Mouse (Mus musculus) MEL (cell line): ENCODE data around the gene Phkg2. TPM values are rescaled to one million over a fixed set of nuclear protein-coding genes. Genes with fewer than 3 reads are reported as not detected.

Experiments
- DNase-seq: peaks from one replicate; pipeline ENCODE4 v3.0.0; 2011; ENCODE audit warnings: low read depth, low spot score
- H3K27ac ChIP-seq: 2 replicates; pipeline ENCODE4 v1.5.1; 2012; ENCODE audit warnings: low read depth, mild to moderate bottlenecking, control low read depth, low read length, moderate library complexity; ENCODE audit not compliant: control insufficient read depth
- H3K27me3 ChIP-seq, 2 experiments: fragments of 150-350 bp in 1 of 2; sonication (generic) in 1 of 2; 2 replicates each; pipeline ENCODE4 v1.6.1; 2012; ENCODE audit warnings: low read length in 2 of 2, mild to moderate bottlenecking in 2 of 2, improper control_type of control experiment in 1 of 2, moderate library complexity in 1 of 2; ENCODE audit not compliant: insufficient read depth in 2 of 2, control insufficient read depth in 1 of 2
- H3K36me3 ChIP-seq, 2 experiments: 2 replicates each; pipeline ENCODE4 v1.6.1; 2012 to 2014; ENCODE audit warnings: low read length in 2 of 2, improper control_type of control experiment in 1 of 2, inconsistent platforms in 1 of 2, mild to moderate bottlenecking in 1 of 2; ENCODE audit not compliant: insufficient read depth in 2 of 2, control insufficient read depth in 1 of 2
- H3K4me1 ChIP-seq, 2 experiments: fragments of 150-350 bp in 1 of 2; sonication (generic) in 1 of 2; 2 replicates each; pipeline ENCODE4 v1.6.1; 2012; ENCODE audit warnings: low read length in 2 of 2, improper control_type of control experiment in 1 of 2, mild to moderate bottlenecking in 1 of 2; ENCODE audit not compliant: insufficient read depth in 2 of 2, control insufficient read depth in 1 of 2
- H3K4me3 ChIP-seq, 2 experiments: fragments of 150-350 bp in 1 of 2; sonication (generic) in 1 of 2; 2 replicates each; pipeline ENCODE4 v1.5.1; 2012; ENCODE audit warnings: low read depth in 2 of 2, low read length in 2 of 2, mild to moderate bottlenecking in 2 of 2, moderate library complexity in 2 of 2, control low read depth in 1 of 2, improper control_type of control experiment in 1 of 2; ENCODE audit not compliant: control insufficient read depth in 1 of 2, insufficient read depth in 1 of 2
- H3K79me2 ChIP-seq: 2 replicates; pipeline ENCODE4 v1.6.1; 2012; ENCODE audit warnings: mild to moderate bottlenecking, low read length, moderate library complexity; ENCODE audit not compliant: control insufficient read depth, poor library complexity, insufficient read depth
- H3K9ac ChIP-seq: 2 replicates; pipeline ENCODE4 v1.6.1; 2012; ENCODE audit warnings: low read depth, mild to moderate bottlenecking, control low read depth, low read length, moderate library complexity; ENCODE audit not compliant: control insufficient read depth, poor library complexity, severe bottlenecking
- H3K9me3 ChIP-seq: fragments of 150-350 bp; sonication (generic); replicated peaks from 2 replicates; pipeline ENCODE4 v1.6.1; 2012; ENCODE audit warnings: mild to moderate bottlenecking, low read length, improper control_type of control experiment, moderate library complexity; ENCODE audit not compliant: insufficient read depth
- CHD1 ChIP-seq: IDR thresholded peaks from 2 replicates; pipeline ENCODE4 v1.6.1; 2012; ENCODE audit warnings: low read depth, mild to moderate bottlenecking, inconsistent platforms, low read length, improper control_type of control experiment
- CTCF ChIP-seq, 3 experiments: IDR thresholded peaks in 2 of 3; conservative IDR thresholded peaks in 1 of 3; 2 replicates each; pipeline ENCODE4 v1.5.1; 2011 to 2012; ENCODE audit warnings: low read length in 3 of 3, low read depth in 2 of 3, mild to moderate bottlenecking in 2 of 3, improper control_type of control experiment in 1 of 3, inconsistent platforms in 1 of 3, mixed read lengths in 1 of 3, moderate library complexity in 1 of 3; ENCODE audit not compliant: control insufficient read depth in 1 of 3, insufficient read depth in 1 of 3, poor library complexity in 1 of 3, severe bottlenecking in 1 of 3
- ETS1 ChIP-seq: IDR thresholded peaks from 2 replicates; pipeline ENCODE4 v1.6.1; 2012; ENCODE audit warnings: low read depth, mild to moderate bottlenecking, inconsistent platforms, low read length, improper control_type of control experiment, moderate library complexity
- GABPA ChIP-seq: IDR thresholded peaks from 2 replicates; pipeline ENCODE4 v1.6.1; 2012; ENCODE audit warnings: low read depth, mild to moderate bottlenecking, inconsistent platforms, low read length, improper control_type of control experiment, moderate library complexity
- HCFC1 ChIP-seq: IDR thresholded peaks from 2 replicates; pipeline ENCODE4 v1.6.1; 2012; ENCODE audit warnings: low read depth, mild to moderate bottlenecking, inconsistent platforms, low read length, improper control_type of control experiment, moderate library complexity
- JUND ChIP-seq: IDR thresholded peaks from 2 replicates; pipeline ENCODE4 v1.6.1; 2011; ENCODE audit warnings: low read depth, mild to moderate bottlenecking, improper control_type of control experiment, low read length
- KAT2A ChIP-seq: conservative IDR thresholded peaks from 2 replicates; pipeline ENCODE4 v1.6.1; 2012; ENCODE audit warnings: low read depth, low read length, improper control_type of control experiment, inconsistent platforms
- MAFK ChIP-seq: IDR thresholded peaks from 2 replicates; pipeline ENCODE4 v1.6.1; 2011; ENCODE audit warnings: low read depth, mild to moderate bottlenecking, low read length, improper control_type of control experiment, borderline replicate concordance
- MAX ChIP-seq: IDR thresholded peaks from 2 replicates; pipeline ENCODE4 v1.6.1; 2011; ENCODE audit warnings: low read length, improper control_type of control experiment
- MAZ ChIP-seq: IDR thresholded peaks from 2 replicates; pipeline ENCODE4 v1.6.1; 2012; ENCODE audit warnings: low read depth, mild to moderate bottlenecking, inconsistent platforms, low read length, improper control_type of control experiment
- MEF2A ChIP-seq: IDR thresholded peaks from 2 replicates; pipeline ENCODE4 v1.6.1; 2014; ENCODE audit warnings: low read depth, mild to moderate bottlenecking, inconsistent platforms, low read length, improper control_type of control experiment; ENCODE audit not compliant: poor library complexity, insufficient replicate concordance, severe bottlenecking; ENCODE audit errors: extremely low read depth
- MXI1 ChIP-seq: IDR thresholded peaks from 2 replicates; pipeline ENCODE4 v1.6.1; 2011; ENCODE audit warnings: mild to moderate bottlenecking, low read depth, low read length, improper control_type of control experiment
- MYB ChIP-seq: IDR thresholded peaks from 2 replicates; pipeline ENCODE4 v1.6.1; 2011; ENCODE audit warnings: mild to moderate bottlenecking, low read depth, low read length, improper control_type of control experiment
- MYC ChIP-seq: IDR thresholded peaks from 2 replicates; pipeline ENCODE4 v1.6.1; 2011; ENCODE audit warnings: low read depth, mild to moderate bottlenecking, low read length, improper control_type of control experiment, moderate library complexity
- NELFE ChIP-seq: IDR thresholded peaks from 2 replicates; pipeline ENCODE4 v1.6.1; 2011; ENCODE audit warnings: low read depth, low read length, improper control_type of control experiment
- POLR2A ChIP-seq, 2 experiments: IDR thresholded peaks; 2 replicates each; pipeline ENCODE4 v1.6.1; 2011 to 2012; ENCODE audit warnings: low read length in 2 of 2, mild to moderate bottlenecking in 2 of 2, control low read depth in 1 of 2, improper control_type of control experiment in 1 of 2, low read depth in 1 of 2, moderate library complexity in 1 of 2; ENCODE audit not compliant: control insufficient read depth in 1 of 2, insufficient read depth in 1 of 2, poor library complexity in 1 of 2
- POLR2AphosphoS5 ChIP-seq: IDR thresholded peaks from 2 replicates; pipeline ENCODE4 v1.6.1; 2012; ENCODE audit warnings: low read depth, borderline replicate concordance, mild to moderate bottlenecking, inconsistent platforms, low read length, moderate library complexity, mixed read lengths
- RCOR1 ChIP-seq: IDR thresholded peaks from 2 replicates; pipeline ENCODE4 v1.6.1; 2012; ENCODE audit warnings: low read depth, mild to moderate bottlenecking, inconsistent platforms, low read length, improper control_type of control experiment
- SIN3A ChIP-seq: IDR thresholded peaks from 2 replicates; pipeline ENCODE4 v1.6.1; 2012; ENCODE audit warnings: low read length, improper control_type of control experiment, inconsistent platforms
- TAL1 ChIP-seq: IDR thresholded peaks from 2 replicates; pipeline ENCODE4 v1.6.1; 2012; ENCODE audit warnings: mild to moderate bottlenecking, inconsistent platforms, low read length, moderate library complexity, mixed read lengths
- TBP ChIP-seq: IDR thresholded peaks from 2 replicates; pipeline ENCODE4 v1.8.0; 2011; ENCODE audit warnings: low read depth, low read length, improper control_type of control experiment
- TCF12 ChIP-seq: IDR thresholded peaks from 2 replicates; pipeline ENCODE4 v1.6.1; 2014; ENCODE audit warnings: low read depth, mild to moderate bottlenecking, inconsistent platforms, low read length, improper control_type of control experiment, moderate library complexity
- USF1 ChIP-seq: IDR thresholded peaks from 2 replicates; pipeline ENCODE4 v1.6.1; 2014; ENCODE audit warnings: low read depth, mild to moderate bottlenecking, inconsistent platforms, low read length, improper control_type of control experiment, moderate library complexity
- USF2 ChIP-seq, 2 experiments: IDR thresholded peaks; 2 replicates each; pipeline ENCODE4 v1.6.1; 2011 to 2012; ENCODE audit warnings: improper control_type of control experiment in 2 of 2, low read length in 2 of 2, borderline replicate concordance in 1 of 2, inconsistent platforms in 1 of 2, low read depth in 1 of 2, mild to moderate bottlenecking in 1 of 2; ENCODE audit not compliant: insufficient read depth in 1 of 2
- ZC3H11A ChIP-seq: IDR thresholded peaks from 2 replicates; pipeline ENCODE4 v1.6.1; 2012; ENCODE audit warnings: low read depth, mild to moderate bottlenecking, inconsistent platforms, low read length, improper control_type of control experiment
- ZKSCAN1 ChIP-seq: IDR thresholded peaks from 2 replicates; pipeline ENCODE4 v1.6.1; 2012; ENCODE audit warnings: low read depth, mild to moderate bottlenecking, inconsistent platforms, low read length, improper control_type of control experiment, moderate library complexity
- polyA plus RNA-seq, 2 experiments: library from polyadenylated mRNA; stranded (reverse) in 1 of 2; unstranded in 1 of 2; fragments of >175 nt in 1 of 2; fragments of >200 nt in 1 of 2; gene quantifications; 2 replicates each; pipeline versions ENCODE4 v1.2.1 to v1.2.4; 2012; ENCODE audit warnings: low replicate concordance in 2 of 2, low read depth in 1 of 2; ENCODE audit not compliant: insufficient read length in 2 of 2, insufficient read depth in 1 of 2, missing spikeins in 1 of 2
- total RNA-seq: library from RNA; depleted of rRNA; stranded (reverse); fragments of 300-350 nt; gene quantifications from 2 replicates; pipeline ENCODE4 v1.2.3, GENCODE M21; 2012

Phkg2 gene
- total and polyA plus RNA-seq, 3 experiments = 23.3 to 70.8 TPM; not detected in 1

DNA sequence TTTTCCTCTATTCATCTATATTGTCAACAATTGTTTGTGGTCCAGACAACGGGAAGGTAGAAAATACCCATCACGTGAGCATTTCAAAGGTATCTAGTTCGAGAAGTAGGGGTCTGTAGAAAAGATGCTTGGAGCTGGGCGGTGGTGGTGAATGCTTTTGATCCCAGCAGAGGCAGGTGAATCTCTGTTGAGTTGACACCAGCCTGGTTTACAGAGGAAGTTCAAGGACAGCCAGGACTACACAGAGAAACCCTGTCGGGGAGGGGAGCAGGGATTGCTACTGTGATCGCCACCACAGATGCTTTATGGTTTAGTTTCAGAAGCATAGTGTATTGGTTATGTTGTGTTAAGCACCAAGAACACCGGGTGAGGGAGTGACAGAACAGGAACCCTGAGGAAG lies 975 bp downstream of the Phkg2 start:
- TF ChIP-seq ETS1 (no peak), MAZ (no peak), SIN3A (no peak), HCFC1 (no peak), USF1 (peak; percentile 46; the same call in 1 of the 2 replicates)
- peak overlapping the region; percentile 80 for H3K9ac ChIP-seq
- peaks cover 0 to 11% of the 10 kb centered on the region in 2 experiments; a peak in 2 of 4 replicates for H3K36me3 ChIP-seq
- H3K79me2 ChIP-seq = peaks cover 16% of the 10 kb centered on the region
- peak; percentile 42 for DNase-seq
- H3K4me1 ChIP-seq = peaks cover 0 to 10% of the 10 kb centered on the region in 2 experiments; a peak in 2 of 4 replicates
- H3K27me3 ChIP-seq = no peaks in the 10 kb centered on the region
- H3K9me3 ChIP-seq = no peaks in the 10 kb centered on the region
- H3K27ac ChIP-seq = no peak overlapping the region; the same call in 1 of the 2 replicates
- H3K4me3 ChIP-seq = peak overlapping the region; percentile 86 to 90

DNA sequence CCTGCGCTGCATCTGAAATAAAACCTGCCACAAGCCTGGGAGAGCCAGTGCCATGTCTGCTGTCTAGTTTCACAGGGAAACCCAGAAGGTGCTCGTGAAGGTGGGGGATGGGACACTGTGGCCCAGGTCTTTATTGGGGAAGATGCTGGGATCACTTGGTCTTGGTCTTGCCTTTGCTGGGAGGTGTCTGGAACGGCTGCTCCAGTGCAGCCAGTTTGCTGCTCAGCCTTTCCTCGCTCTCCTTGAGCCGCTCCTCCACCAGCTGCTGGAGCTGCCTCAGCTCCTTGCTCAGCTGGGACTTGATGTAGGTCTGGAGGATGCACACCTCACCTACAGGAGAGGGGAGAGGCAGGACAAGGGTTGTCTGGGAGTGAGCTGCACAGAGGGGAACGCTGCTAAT lies 10.1 kb downstream of the Phkg2 start:
- Histone ChIP-seq H3K36me3 (peaks cover 0 to 24% of the 10 kb centered on the region in 2 experiments; a peak in 3 of 4 replicates), H3K4me1 (peaks cover 6 to 26% of the 10 kb centered on the region in 2 experiments; a peak in 3 of 4 replicates), H3K27me3 (no peaks in the 10 kb centered on the region), H3K4me3 (no peak overlapping the region), H3K27ac (no peak overlapping the region), H3K9ac (no peak overlapping the region), H3K9me3 (no peaks in the 10 kb centered on the region), H3K79me2 (no peaks in the 10 kb centered on the region)
- DNase-seq = no peak
- TF ChIP-seq MXI1 = no peak
- TF ChIP-seq MAX = no peak
- TF ChIP-seq USF2 (IDR thresholded peaks at IDR 0.05; ENCODE audit: borderline replicate concordance in 1 of 2, insufficient read depth in 1 of 2, low read depth in 1 of 2, low read length in 2 of 2) = no peak
- no peak for TF ChIP-seq MAFK
- no peak for TF ChIP-seq ZC3H11A
- no peak for TF ChIP-seq POLR2A (IDR thresholded peaks at IDR 0.05; ENCODE audit: control insufficient read depth in 1 of 2, insufficient read depth in 1 of 2, low read depth in 1 of 2, low read length in 2 of 2, poor library complexity in 1 of 2)
- no peak for TF ChIP-seq MYC
- no peak for TF ChIP-seq CTCF (IDR thresholded peaks at IDR 0.05 in 2 of 3, conservative IDR thresholded peaks at IDR 0.05 in 1 of 3; ENCODE audit: control insufficient read depth in 1 of 3, insufficient read depth in 1 of 3, low read depth in 2 of 3, low read length in 3 of 3, poor library complexity in 1 of 3, severe bottlenecking in 1 of 3)
- no peak for TF ChIP-seq RCOR1
- TF ChIP-seq CHD1 = no peak
- no peak for TF ChIP-seq MAZ

DNA sequence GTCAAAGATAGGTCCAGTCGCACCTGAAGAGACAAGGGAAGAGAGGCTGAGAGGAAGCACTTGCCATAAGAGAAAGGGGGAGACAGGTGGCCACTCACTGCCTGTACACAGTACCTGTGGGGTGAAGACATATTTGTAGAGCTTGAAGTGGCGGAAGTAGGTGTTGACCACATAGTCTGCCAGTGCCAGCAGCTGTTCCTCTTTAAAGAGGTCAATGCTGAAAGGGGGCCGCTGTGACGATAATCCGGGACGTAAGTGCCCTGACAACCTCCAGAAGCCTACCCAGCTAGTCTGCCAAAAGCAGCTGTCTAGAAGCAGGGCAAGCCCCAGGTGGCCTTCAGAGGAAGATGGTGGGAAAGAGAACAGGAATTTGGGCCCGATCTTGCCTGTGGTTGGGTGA lies 11.9 kb downstream of the Phkg2 start:
- DNase-seq = no peak
- H3K79me2 ChIP-seq = peaks cover 12% of the 10 kb centered on the region
- no peak overlapping the region for H3K4me3 ChIP-seq
- no peaks in the 10 kb centered on the region for H3K9me3 ChIP-seq
- peaks cover 0 to 30% of the 10 kb centered on the region in 2 experiments; a peak in 2 of 4 replicates for H3K36me3 ChIP-seq
- 0 out of 2 replicates have a peak overlapping the region, but pooled peaks have one; percentile 35 for H3K27ac ChIP-seq
- no peak overlapping the region for H3K9ac ChIP-seq
- H3K27me3 ChIP-seq = no peaks in the 10 kb centered on the region
- peaks cover 6 to 33% of the 10 kb centered on the region in 2 experiments; a peak in 3 of 4 replicates for H3K4me1 ChIP-seq
- TF ChIP-seq ETS1 (no peak), TCF12 (no peak), TBP (no peak), TAL1 (no peak), MYB (no peak), POLR2A (IDR thresholded peaks at IDR 0.05; ENCODE audit: control insufficient read depth in 1 of 2, insufficient read depth in 1 of 2, low read depth in 1 of 2, low read length in 2 of 2, poor library complexity in 1 of 2) (no peak), JUND (no peak), POLR2AphosphoS5 (no peak), MEF2A (no peak), SIN3A (no peak), GABPA (no peak), USF1 (no peak), KAT2A (no peak), MAFK (no peak), ZKSCAN1 (no peak), NELFE (no peak)
